Mouse (Mus musculus) lung, embryonic 16.5 days (tissue): ENCODE measurements around the gene Timm44. TPM values are rescaled to one million over a fixed set of nuclear protein-coding genes. Genes with fewer than 3 reads are reported as not detected.

Experiments
- ATAC-seq: fragments of 200-750 bp; cut with Nextera tagmentation; 2 replicates; pipeline ENCODE4 v1.8.0; 2017; ENCODE audit warnings: low read depth, mild to moderate bottlenecking, moderate library complexity
- H3K27ac ChIP-seq: fragments of 300-500 bp; sonication (generic); 2 replicates; pipeline ENCODE4 v1.5.1; 2014; ENCODE audit warnings: mild to moderate bottlenecking, control low read depth, low read length
- H3K27me3 ChIP-seq: fragments of 300-500 bp; sonication (generic); 2 replicates; pipeline ENCODE4 v1.6.1; 2014; ENCODE audit warnings: low read depth, low read length, mixed read lengths; ENCODE audit not compliant: control insufficient read depth, insufficient read depth
- H3K36me3 ChIP-seq: fragments of 300-500 bp; sonication (generic); 2 replicates; pipeline ENCODE4 v1.6.1; 2014; ENCODE audit warnings: low read length; ENCODE audit not compliant: control insufficient read depth, insufficient read depth
- H3K4me1 ChIP-seq: fragments of 300-500 bp; sonication (generic); replicated peaks from 2 replicates; pipeline ENCODE4 v1.6.1; 2014; ENCODE audit warnings: low read length, mixed read lengths; ENCODE audit not compliant: control insufficient read depth, insufficient read depth
- H3K4me2 ChIP-seq: fragments of 300-500 bp; sonication (generic); 2 replicates; pipeline ENCODE4 v1.6.1; 2014; ENCODE audit warnings: low read depth, low read length, control low read depth
- H3K4me3 ChIP-seq: fragments of 300-500 bp; sonication (generic); 2 replicates; pipeline ENCODE4 v1.5.1; 2014; ENCODE audit warnings: mild to moderate bottlenecking, low read length, control low read depth
- H3K9ac ChIP-seq: fragments of 300-500 bp; sonication (generic); 2 replicates; pipeline ENCODE4 v1.6.1; 2014; ENCODE audit warnings: low read length, control low read depth
- H3K9me3 ChIP-seq: fragments of 300-500 bp; sonication (generic); 2 replicates; pipeline ENCODE4 v1.6.1; 2016; ENCODE audit warnings: low read length; ENCODE audit not compliant: control insufficient read depth
- WGBS: fragments of 180-500 bp; shearing (Covaris S2); extraction: QIAGEN DNeasy Blood & Tissue Kit; methylation state at CpG from one replicate; pipeline ENCODE4 v1.1.7; 2014; 5-methylcytosine and 5-hydroxymethylcytosine counted together
- polyA plus RNA-seq: library from polyadenylated mRNA; unstranded; fragments of >200 nt; fragmentation: Nextera tagmentation; extraction: Ambion mirVana; gene quantifications from 2 replicates; pipeline ENCODE4 v1.2.1, GENCODE M21; 2015

Timm44 gene
- polyA plus RNA-seq, 1 experiment from 2014 or later: 56.5 TPM

DNA sequence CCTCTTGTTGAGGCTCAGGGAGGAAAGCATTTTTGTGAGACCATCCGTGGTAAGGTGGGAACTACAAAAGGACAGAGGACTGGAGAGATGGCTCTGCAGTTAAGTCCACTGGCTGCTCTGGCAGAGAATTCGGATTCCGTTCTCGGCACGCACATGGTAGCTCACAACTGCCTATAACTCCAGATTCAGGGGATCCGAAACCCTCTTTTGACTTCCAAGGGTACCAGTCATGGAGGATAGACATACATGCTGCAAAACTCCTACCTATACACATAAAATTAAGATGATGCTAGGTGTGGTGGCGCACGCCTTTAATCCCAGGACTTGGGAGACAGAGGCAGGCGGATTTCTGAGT lies 375 bp upstream of the Timm44 start:
- H3K27ac ChIP-seq: peak overlapping the region; percentile 60; the same call in 1 of the 2 replicates
- peak overlapping the region; percentile 56 for H3K4me2 ChIP-seq
- peaks cover 8% of the 10 kb centered on the region for H3K4me1 ChIP-seq
- H3K9me3 ChIP-seq: no peaks in the 10 kb centered on the region
- ATAC-seq: no peak
- peak overlapping the region; percentile 83 for H3K9ac ChIP-seq
- peaks cover 16% of the 10 kb centered on the region for H3K36me3 ChIP-seq
- WGBS: 21% methylated on average over 9 of the region's 9 CpGs
- H3K4me3 ChIP-seq: peak overlapping the region; percentile 68
- H3K27me3 ChIP-seq: no peaks in the 10 kb centered on the region

- Histone ChIP-seq H3K36me3 (peaks cover 45% of the 10 kb centered on the region), H3K4me2 (no peak overlapping the region), H3K4me1 (peaks cover 2% of the 10 kb centered on the region), H3K4me3 (no peak overlapping the region), H3K27me3 (no peaks in the 10 kb centered on the region), H3K9ac (no peak overlapping the region), H3K9me3 (no peaks in the 10 kb centered on the region), H3K27ac (no peak overlapping the region)
- no peak for ATAC-seq
- WGBS: 88% methylated on average over 6 of the region's 6 CpGs
These were observed 6.1 kb downstream of the Timm44 start for GRCm38 (mm10) chr8:4269609-4270008.

- 74% methylated on average over 15 of the region's 15 CpGs for WGBS
- Histone ChIP-seq H3K4me3 (no peak overlapping the region), H3K27me3 (no peaks in the 10 kb centered on the region), H3K36me3 (peaks cover 48% of the 10 kb centered on the region), H3K27ac (no peak overlapping the region), H3K9me3 (no peaks in the 10 kb centered on the region), H3K9ac (no peak overlapping the region), H3K4me1 (no peaks in the 10 kb centered on the region), H3K4me2 (no peak overlapping the region)
- 0 out of 2 replicates have a peak, but pooled peaks have one; percentile 31 for ATAC-seq
These were observed 8.1 kb downstream of the Timm44 start for GRCm38 (mm10) chr8:4267627-4268026.

- H3K4me2 ChIP-seq: no peak overlapping the region
- no peak overlapping the region for H3K27ac ChIP-seq
- 88% methylated on average over 15 of the region's 15 CpGs for WGBS
- H3K4me1 ChIP-seq: no peaks in the 10 kb centered on the region
- no peaks in the 10 kb centered on the region for H3K9me3 ChIP-seq
- ATAC-seq: no peak
- no peak overlapping the region for H3K9ac ChIP-seq
- peaks cover 53% of the 10 kb centered on the region for H3K36me3 ChIP-seq
- H3K27me3 ChIP-seq: no peaks in the 10 kb centered on the region
- H3K4me3 ChIP-seq: no peak overlapping the region
These were observed 10.4 kb downstream of the Timm44 start for GRCm38 (mm10) chr8:4265160-4265914.

GRCm38 (mm10) chr8:4263105-4263791 lies 12.5 kb downstream of the Timm44 start:
- no peak overlapping the region for H3K9ac ChIP-seq
- no peak overlapping the region for H3K4me2 ChIP-seq
- H3K27me3 ChIP-seq: no peaks in the 10 kb centered on the region
- H3K36me3 ChIP-seq: peaks cover 45% of the 10 kb centered on the region
- ATAC-seq: no peak
- H3K4me1 ChIP-seq: peaks cover 5% of the 10 kb centered on the region
- 84% methylated on average over 8 of the region's 8 CpGs for WGBS
- H3K9me3 ChIP-seq: no peaks in the 10 kb centered on the region
- no peak overlapping the region for H3K27ac ChIP-seq
- H3K4me3 ChIP-seq: no peak overlapping the region

DNA sequence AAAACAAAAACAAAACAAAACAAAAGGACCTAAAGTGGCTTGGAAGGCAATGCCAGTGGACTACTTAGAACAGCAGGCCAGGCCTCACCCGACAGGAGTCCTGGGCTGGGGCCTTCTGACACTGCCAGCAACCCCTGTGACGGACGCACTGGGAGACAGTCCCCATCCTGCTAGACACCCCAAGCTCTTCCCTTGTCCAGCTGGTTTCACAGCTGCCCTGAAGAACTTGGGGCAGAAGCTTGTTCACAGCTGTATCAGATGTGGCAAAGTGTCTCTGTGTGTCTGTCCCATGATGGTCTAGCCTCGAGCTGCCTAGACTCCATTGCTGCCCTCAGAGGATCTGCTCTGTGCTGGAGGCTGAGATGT lies 15.9 kb downstream of the Timm44 start:
- Histone ChIP-seq H3K4me2 (no peak overlapping the region), H3K27ac (no peak overlapping the region; the same call in 1 of the 2 replicates), H3K9me3 (no peaks in the 10 kb centered on the region), H3K4me1 (peaks cover 10% of the 10 kb centered on the region), H3K36me3 (peaks cover 24% of the 10 kb centered on the region), H3K4me3 (no peak overlapping the region), H3K9ac (no peak overlapping the region), H3K27me3 (no peaks in the 10 kb centered on the region)
- WGBS: 76% methylated on average over 4 of the region's 4 CpGs
- no peak for ATAC-seq

GRCm38 (mm10) chr8:4259125-4259804 lies 16.4 kb downstream of the Timm44 start, which contains the start of gene Ctxn1:
Gene Ctxn1 (minus strand): TSS chr8:4259274.
- no peaks in the 10 kb centered on the region for H3K27me3 ChIP-seq
- peak; percentile 94 for ATAC-seq
- peaks cover 21% of the 10 kb centered on the region for H3K36me3 ChIP-seq
- WGBS: 5% methylated on average over 31 of the region's 33 CpGs
- H3K9ac ChIP-seq: peak within 1 kb of the TSS; percentile 79
- peaks cover 11% of the 10 kb centered on the region for H3K4me1 ChIP-seq
- no peaks in the 10 kb centered on the region for H3K9me3 ChIP-seq
- H3K27ac ChIP-seq: peak within 1 kb of the TSS; percentile 71
- H3K4me2 ChIP-seq: peak within 1 kb of the TSS; percentile 95
- peak within 1 kb of the TSS; percentile 78 for H3K4me3 ChIP-seq

- peak overlapping the region; percentile 79 for H3K9ac ChIP-seq
- peak overlapping the region; percentile 95 for H3K4me2 ChIP-seq
- peaks cover 16% of the 10 kb centered on the region for H3K4me1 ChIP-seq
- H3K27ac ChIP-seq: peak overlapping the region; percentile 71
- ATAC-seq: peak; percentile 73
- peak overlapping the region; percentile 78 for H3K4me3 ChIP-seq
- no peaks in the 10 kb centered on the region for H3K27me3 ChIP-seq
- no peaks in the 10 kb centered on the region for H3K9me3 ChIP-seq
- peaks cover 16% of the 10 kb centered on the region for H3K36me3 ChIP-seq
- WGBS: under 1% methylated on average over 30 of the region's 32 CpGs
These were observed 17.0 kb downstream of the Timm44 start for GRCm38 (mm10) chr8:4258678-4259077.

DNA sequence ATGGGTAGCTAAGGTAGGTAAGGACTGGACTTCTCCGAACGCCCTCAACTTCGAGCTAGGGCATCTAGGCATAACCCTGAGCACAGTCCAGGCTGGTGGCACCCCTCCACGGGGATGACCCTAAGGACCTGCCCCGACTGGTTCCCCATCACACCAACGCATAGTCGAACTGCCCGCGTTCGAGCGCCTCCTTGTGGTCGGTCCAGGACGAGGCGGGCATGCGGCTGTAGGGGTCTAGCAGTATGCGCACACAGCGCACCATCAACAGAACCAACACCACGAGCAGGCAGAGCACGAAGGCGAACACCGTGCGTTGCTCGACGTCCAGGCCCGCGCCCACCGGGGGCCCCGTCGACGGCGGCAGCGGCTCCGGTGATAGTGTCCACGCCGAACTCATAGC lies 17.5 kb downstream of the Timm44 start:
- peak overlapping the region; percentile 79 for H3K9ac ChIP-seq
- H3K4me2 ChIP-seq: peak overlapping the region; percentile 95
- H3K4me3 ChIP-seq: peak overlapping the region; percentile 78
- H3K27me3 ChIP-seq: no peaks in the 10 kb centered on the region
- peaks cover 18% of the 10 kb centered on the region for H3K4me1 ChIP-seq
- peaks cover 14% of the 10 kb centered on the region for H3K36me3 ChIP-seq
- H3K27ac ChIP-seq: peak overlapping the region; percentile 71; the same call in 1 of the 2 replicates
- WGBS: 2% methylated on average over 35 of the region's 35 CpGs
- peak; percentile 55 for ATAC-seq
- H3K9me3 ChIP-seq: no peaks in the 10 kb centered on the region
